Mouse (Mus musculus) ovary, adult 18-20 months (tissue): Measurements from ENCODE around the gene Ctla2a.
"Not testable (repeated sequence)": the region's sequence is repeated elsewhere in the genome, so short reads cannot be mapped to it uniquely, and the experiment has no call there.

Experiments
- DNase-seq: peaks from one replicate; pipeline ENCODE4 v3.0.0; 2022; ENCODE audit warnings: low spot score, mixed read lengths

Gene Ctla2a

DNA sequence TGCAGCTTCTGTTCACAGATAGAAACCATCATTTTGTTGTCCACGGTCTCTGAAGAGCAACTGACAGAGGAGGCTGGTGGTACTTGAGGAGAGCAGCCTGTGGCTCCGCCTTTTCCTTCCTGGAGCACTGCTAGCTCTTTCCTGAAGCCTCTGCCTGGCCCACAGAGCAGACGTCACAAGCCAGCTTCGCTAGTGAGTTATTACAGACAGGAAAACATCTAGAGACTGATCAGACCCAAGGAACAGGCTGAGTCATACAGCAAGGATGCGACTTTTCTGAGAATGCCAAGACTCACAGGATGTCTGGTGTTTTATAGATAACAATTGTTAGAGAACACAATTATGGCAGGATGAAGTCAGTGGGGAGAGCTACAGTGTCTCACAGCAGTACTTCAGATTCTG, at the start of gene Ctla2a, which contains the start of gene Gm49391:
Gene Ctla2a, minus strand, starts transcription at position 126 of the 402 bp plus-strand sequence.
Gene Gm49391, minus strand, starts transcription at position 72 of the 402 bp plus-strand sequence.
- DNase-seq = peak; percentile 3

GRCm38 (mm10) chr13:60972319-60972718, 35.9 kb upstream of the Ctla2a start:
- not testable (repeated sequence) for DNase-seq

DNA sequence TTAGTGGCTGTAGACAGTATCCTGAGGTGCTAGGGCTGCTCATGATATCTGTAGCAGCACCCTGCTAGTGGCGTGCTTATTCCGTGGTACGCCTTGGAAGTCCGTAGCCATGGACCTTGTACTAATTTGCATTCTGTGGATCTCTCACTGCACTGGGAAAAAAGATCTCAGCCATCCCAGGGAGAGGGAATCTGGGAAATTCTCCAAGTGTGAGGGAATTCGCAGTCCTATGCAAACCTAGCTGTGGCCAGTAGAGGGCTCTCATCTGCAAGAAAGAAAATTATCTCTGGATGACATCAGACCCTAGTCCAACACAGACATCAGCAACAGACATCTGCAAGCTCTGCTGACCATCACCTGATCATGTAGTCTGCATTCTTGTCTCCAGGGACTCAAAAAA, 27.6 kb upstream of the Ctla2a start:
- DNase-seq = not testable (repeated sequence)

- DNase-seq = no peak
Measured at GRCm38 (mm10) chr13:60961706-60962105, 25.3 kb upstream of the Ctla2a start.

DNA sequence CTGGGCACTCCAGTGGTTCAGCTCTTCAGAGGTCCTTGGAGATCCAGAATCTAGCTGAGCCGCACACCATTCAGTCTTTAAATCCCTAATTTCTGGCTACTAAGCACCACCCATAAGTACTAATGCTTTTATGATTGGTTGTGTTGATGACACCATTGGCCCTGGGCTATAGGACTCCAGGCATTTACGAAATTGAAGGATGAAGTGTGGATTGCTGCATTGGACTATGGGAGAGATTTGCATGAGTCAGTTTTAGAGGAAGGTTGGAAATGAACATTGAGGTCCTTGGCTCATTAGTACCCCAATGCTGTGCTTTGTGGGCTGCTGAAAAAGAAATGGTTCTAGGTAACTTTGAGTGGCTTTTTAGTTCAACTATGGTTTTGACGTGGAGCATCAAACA, 5.5 kb upstream of the Ctla2a start, which contains the start of gene Tpbpa:
Gene Tpbpa, minus strand, starts transcription at position 101 of the 400 bp plus-strand sequence.
- not testable (repeated sequence) for DNase-seq

GRCm38 (mm10) chr13:60935490-60935889, 935 bp downstream of the Ctla2a start, which contains the start of gene Gm49393:
Gm49393 (minus strand) TSS chr13:60935590.
- not testable (repeated sequence) for DNase-seq

GRCm38 (mm10) chr13:60904780-60905179, 31.6 kb downstream of the Ctla2a start, which contains the start of gene Tpbpb:
Tpbpb (minus strand) TSS chr13:60904880.
- DNase-seq = not testable (repeated sequence)

- peak; percentile 28 for DNase-seq
Measured at GRCm38 (mm10) chr13:60897328-60897727, 39.1 kb downstream of the Ctla2a start, which contains the start of gene Ctla2b. Ctla2b (minus strand) TSS chr13:60897447.

DNA sequence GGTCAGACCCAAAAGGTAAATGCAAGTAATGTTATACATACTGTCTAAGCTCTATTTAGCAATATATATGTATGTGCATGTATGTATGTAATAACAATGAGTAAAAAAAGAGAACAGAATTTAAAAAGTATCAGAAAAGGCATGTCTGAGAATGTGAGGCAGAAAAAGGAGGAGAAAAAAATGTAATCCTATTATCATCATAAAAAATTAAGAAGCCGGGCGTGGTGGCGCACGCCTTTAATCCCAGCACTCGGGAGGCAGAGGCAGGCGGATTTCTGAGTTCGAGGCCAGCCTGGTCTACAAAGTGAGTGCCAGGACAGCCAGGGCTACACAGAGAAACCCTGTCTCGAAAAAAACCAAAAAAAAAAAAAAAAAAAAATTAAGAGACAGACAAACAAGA, 39.6 kb downstream of the Ctla2a start, which contains the start of gene Gm49392:
Gene Gm49392, minus strand, starts transcription at position 101 of the 400 bp plus-strand sequence.
- DNase-seq = not testable (repeated sequence)

DNA sequence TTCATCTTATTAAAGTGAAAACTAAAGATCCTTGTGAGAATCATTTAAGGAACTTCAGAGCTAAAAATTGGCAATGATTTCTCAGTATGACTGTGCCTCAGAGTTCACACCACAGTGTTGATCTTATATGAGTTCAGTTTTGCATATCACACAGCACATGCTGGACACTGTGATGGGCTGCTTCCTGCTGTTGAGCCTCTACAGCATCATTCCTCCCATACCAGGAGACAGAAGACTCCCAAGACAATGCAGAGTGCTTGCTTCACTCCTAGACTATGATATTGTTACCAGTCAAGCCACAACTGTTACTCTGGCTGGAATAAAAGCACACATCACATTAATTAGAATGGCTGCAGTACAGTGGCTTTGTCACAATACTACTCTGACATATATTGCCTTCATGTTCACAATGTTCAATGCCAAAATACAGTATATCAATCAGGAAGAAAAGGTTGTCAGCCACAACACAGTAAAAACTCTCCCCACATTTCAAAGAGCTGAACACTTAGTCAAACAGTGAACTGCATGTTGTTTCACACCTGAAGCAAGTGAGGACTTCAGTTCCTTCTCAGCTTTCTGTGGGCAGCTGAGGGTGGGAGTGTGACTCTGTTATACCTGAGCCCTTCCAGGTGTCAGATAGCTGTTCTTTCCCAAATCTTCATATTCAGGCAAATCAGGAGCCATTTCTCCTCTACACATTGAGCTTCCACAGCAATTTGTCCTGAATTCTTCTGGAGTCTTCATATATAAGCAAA, 40.8 kb downstream of the Ctla2a start:
- no peak for DNase-seq

DNA sequence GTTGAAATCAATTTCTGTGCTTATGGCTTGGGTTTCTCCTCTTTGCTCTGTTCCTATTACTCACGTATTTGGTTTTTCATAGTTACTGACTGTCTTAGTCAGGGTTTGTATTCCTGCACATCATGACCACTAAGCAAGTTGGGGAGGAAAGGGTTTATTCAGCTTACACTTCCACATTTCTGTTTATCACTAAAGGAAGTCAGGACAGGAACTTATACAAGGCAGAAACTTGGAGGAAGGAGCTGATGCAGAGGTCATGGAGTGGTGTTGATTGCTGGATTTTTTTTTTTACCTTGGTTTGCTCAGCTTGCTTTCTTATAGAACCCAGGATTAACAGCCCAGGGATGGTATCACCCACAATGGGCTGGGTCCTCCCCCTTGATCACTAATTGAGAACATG, 44.1 kb downstream of the Ctla2a start:
- no peak for DNase-seq
